Mouse (Mus musculus): ENCODE measurements around the gene Fth1.
"Not testable (repeated sequence)": the region's sequence is repeated elsewhere in the genome, so short reads cannot be mapped to it uniquely, and the experiment has no call there.

Fth1 gene

GRCm38 (mm10) chr19:9964205-9964916 is 16.0 kb upstream of the Fth1 start:
- DNase-seq (ENCODE audit: low read depth, low spot score), result no peak

DNA sequence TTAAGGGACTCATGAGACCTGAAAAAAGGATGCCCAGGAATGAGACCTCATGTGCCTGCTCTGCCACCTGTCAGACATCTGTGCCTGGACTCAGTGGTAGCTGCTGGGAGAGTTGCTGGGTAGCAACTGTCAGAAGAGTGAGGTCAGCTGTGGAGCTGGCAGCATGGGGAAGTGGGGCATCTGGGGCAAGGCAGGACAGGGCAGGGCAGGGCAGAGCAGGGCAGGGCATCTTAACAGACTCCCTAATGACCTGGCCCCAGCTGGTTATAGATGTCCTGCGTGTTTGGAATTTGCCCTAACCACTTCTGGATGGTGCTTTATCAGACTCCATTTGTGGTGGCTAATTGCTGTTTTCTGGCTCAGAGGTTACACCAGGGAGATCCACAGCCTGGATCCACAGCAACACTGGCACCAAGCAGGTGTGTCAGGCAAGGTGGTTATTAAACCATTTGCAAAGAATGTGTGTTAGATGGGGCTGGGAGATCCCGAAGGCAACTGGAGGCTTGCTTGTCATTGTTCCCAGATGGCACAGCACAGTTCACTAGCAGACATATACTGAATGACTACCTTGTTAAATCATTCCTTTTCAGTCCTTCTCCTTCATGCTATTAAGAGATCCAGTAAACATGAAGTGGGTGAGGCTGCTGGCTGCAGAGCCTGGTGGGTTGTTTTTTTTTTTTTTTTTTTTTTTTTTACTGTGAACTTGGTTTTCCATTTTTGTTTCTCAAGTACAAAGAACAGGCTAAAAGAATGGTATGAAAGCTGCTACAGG is 14.1 kb upstream of the Fth1 start:
- no peak for DNase-seq (ENCODE audit: low read depth, low spot score)

DNA sequence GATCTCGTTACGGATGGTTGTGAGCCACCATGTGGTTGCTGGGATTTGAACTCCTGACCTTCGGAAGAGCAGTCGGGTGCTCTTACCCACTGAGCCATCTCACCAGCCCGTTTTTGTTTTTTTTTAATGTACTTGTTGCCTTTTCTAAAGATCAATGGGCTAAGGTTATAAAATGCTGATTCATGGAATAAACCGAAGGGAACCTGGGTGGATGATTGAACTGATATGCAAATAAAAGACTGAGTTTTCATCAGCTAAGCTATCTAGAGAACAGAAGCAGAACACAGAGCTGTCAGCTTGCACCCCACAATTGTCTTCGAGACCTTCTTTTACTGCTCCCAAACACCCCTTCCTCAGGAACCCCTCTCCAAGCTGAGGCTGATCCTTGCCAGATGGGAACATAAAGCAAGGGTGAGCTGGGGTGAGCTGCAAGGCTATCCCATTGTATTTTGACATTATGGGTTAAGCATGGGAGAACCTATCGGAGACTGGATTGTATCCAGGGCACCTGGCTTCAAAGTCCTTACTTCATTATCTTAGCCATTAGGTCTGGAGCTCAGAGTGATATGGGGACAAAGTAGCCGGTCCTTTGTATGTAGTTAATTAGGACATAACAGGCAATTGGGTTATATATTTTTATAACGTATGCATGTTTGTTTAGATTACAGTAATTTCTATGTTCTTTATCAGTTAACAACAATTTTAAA is 12.2 kb upstream of the Fth1 start:
- no peak for DNase-seq (ENCODE audit: low read depth, low spot score)

GRCm38 (mm10) chr19:9974853-9975252 is 5.5 kb upstream of the Fth1 start:
- not testable (repeated sequence) for DNase-seq (ENCODE audit: low read depth, low spot score)

GRCm38 (mm10) chr19:9977085-9977484 is 3.3 kb upstream of the Fth1 start:
- DNase-seq (ENCODE audit: low read depth, low spot score), result no peak

DNA sequence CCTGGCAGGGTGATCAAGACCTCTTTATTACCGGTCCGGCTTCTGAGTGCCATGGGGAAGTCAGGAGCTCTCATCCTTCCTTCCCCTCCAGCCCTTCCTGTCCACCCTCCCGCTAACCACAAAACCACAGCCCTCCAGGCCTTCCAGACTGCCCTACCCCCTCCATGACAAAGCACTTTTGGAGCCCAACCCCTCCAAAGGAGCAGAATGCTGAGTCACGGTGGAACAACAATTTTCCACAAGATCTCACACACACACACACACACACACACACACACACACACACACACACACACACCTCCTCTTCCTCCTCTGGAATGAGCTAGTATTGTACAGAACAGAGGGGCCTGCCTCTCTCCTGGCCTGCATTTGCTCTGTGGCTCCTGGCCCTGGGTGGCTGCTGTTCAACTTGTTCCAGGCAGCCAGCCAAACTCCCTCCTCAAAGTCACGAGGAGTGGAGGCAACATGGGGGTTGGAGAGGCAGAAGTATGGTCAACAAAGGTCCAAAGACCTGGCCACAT is 1.9 kb upstream of the Fth1 start:
- no peak for DNase-seq (ENCODE audit: low read depth, low spot score)

DNA sequence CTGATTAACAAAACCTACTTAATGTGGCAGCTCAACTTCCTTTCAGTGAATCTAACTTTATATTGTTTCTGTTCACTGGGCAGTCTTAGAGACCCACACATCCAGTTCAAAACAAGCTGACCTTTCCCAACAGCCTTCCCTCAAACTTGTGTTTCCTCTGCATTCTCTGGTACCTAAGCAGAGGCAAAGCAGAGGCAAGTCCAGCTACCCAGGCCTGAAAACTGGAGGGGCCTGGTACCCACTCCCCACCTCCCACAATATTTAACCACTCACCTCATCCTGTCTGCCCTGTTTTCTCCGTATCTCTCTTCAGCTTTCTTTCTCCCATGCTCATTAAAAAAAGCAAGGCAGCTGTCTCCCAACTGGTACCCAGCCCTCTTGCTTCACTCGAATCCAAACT is 1.2 kb upstream of the Fth1 start:
- no peak for DNase-seq (ENCODE audit: low read depth, low spot score)

DNA sequence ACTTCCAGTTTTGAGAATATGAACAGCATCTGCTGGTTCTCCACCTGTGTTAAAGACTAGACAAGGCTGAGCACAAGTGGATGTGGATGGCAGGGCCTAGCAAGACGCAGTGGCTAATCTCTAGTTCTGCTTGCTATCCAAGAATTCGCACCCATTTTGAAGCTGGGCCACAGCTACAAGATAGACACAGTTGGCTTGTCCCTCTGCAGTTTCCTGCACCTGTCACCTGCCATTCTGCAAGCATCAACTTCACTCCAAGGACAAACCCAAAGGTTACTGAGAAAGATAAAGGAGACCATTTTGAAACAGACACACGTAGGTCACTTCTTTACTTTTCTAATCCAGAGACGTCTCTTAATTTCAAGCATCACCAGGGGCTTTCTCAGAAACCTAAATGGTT is 1.2 kb downstream of the Fth1 start:
- no peak for DNase-seq (ENCODE audit: low read depth, low spot score)

GRCm38 (mm10) chr19:9982151-9982851 is 1.9 kb downstream of the Fth1 start:
- peak; percentile 99 for DNase-seq (ENCODE audit: low read depth, low spot score)

DNA sequence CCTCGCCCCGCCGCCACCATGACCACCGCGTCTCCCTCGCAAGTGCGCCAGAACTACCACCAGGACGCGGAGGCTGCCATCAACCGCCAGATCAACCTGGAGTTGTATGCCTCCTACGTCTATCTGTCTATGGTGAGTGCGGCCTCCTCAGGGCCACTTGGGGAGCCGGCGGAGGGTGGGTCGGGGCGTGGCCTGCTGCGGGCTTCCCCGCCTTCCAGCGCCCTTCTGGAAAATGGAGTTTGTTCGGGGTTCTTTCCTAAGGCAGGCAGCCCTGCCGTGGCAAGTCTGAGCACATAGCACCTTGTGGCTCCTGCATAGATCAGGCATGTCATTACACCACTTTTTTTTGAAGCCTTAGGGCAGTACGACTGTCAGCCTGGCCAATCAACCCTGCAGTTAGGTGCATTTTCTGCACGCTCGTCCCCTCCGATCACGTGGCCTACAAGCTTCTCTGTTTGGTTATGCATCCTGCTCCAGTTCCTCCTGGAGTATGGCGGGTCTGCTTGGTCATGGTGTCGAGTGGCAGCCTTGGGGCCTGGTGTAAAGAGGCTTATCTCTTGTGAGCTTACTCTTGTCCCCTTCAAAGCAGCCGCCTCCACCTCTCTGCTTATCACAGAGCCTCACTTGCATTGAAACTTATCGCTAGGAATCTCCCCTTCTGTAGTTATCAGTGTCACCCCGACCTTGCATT is 2.6 kb downstream of the Fth1 start:
- no peak for DNase-seq (ENCODE audit: low read depth, low spot score)

DNA sequence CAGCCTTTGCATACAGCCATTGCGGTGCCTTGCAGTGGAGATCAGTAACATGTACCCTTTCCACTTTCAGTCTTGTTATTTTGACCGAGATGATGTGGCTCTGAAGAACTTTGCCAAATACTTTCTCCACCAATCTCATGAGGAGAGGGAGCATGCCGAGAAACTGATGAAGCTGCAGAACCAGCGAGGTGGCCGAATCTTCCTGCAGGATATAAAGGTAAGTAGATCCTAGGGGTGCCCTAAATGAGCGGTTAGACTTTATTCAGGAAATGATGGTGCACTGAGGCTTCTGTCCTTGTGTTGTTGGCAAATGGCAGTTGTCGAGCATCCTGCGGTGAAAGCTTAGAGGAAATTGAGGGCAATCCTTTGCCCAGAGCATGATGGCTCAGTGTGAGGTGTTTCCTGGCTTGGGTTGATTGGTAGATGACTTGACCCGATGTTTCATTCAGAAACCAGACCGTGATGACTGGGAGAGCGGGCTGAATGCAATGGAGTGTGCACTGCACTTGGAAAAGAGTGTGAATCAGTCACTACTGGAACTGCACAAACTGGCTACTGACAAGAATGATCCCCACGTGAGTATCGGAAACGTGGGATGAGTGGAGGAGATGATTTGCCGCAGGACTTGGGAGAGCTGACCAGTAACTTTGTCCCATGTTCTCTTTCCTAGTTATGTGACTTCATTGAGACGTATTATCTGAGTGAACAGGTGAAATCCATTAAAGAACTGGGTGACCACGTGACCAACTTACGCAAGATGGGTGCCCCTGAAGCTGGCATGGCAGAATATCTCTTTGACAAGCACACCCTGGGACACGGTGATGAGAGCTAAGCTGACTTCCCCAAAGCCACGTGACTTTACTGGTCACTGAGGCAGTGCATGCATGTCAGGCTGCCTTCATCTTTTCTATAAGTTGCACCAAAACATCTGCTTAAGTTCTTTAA is 4.0 kb downstream of the Fth1 start:
- DNase-seq (ENCODE audit: low read depth, low spot score), result peak; percentile 50

- peak; percentile 32 for DNase-seq (ENCODE audit: low read depth, low spot score)
Observed at GRCm38 (mm10) chr19:9985190-9985899, 4.9 kb downstream of the Fth1 start.

- DNase-seq (ENCODE audit: low read depth, low spot score), result no peak
Observed at GRCm38 (mm10) chr19:9985900-9986421, 5.6 kb downstream of the Fth1 start.

- no peak for DNase-seq (ENCODE audit: low read depth, low spot score)
Observed at GRCm38 (mm10) chr19:9987192-9987591, 6.8 kb downstream of the Fth1 start.

- DNase-seq (ENCODE audit: low read depth, low spot score), result no peak
Observed at GRCm38 (mm10) chr19:9987593-9987992, 7.2 kb downstream of the Fth1 start.

DNA sequence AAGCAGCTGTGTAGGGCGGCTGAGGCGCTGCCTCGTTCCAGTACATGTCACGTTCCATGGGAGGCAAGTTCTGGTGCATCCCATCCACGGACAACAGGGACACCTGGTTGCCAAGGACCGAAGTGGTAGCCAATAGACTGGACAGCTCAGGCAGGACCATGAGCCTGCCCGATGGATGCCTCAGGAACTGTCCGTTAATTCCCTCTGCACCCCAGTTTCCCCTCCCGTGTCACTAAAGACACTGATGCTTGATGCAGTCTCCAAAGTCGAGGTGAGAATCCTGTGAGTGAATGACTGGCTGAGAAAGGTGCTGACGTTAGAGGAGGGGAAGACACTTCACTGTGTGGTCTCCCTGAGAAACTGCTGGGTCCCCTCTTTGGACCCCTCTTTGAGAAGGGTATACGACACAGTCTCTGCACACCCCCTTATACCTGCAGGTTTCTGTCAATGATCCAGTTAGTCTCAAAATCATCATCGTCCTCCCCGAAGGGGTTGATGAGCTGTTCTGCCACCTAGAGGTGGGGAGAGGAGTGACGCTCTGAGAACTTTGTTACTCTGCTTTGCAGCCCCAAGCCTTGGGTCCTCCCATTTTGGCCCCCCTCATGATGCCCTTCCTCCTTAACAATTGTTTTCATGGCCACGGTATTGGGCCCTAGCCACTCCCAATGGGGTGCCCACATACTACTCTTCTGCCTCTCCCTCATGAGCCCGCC is 8.9 kb downstream of the Fth1 start:
- peak; percentile 67 for DNase-seq (ENCODE audit: low read depth, low spot score)

DNA sequence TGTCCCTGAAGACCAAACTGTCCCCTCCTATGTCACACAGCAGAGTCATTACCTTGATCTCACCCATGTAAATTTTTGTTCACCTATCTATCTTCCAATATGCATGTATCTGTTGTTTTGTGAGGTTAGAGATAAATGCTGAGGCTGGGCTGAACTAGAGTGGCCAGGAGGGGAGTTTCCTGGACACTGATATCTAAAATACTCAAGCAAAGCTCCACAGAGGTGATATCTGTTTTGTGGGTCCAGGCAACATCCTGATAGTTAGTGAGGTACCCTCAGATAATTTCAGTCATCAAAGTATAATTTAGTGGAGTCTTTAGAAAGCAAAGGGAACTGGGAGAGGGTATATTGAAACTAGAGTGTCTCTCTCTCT is 9.5 kb downstream of the Fth1 start:
- DNase-seq (ENCODE audit: low read depth, low spot score), result no peak

GRCm38 (mm10) chr19:9991304-9991703 is 10.9 kb downstream of the Fth1 start:
- DNase-seq (ENCODE audit: low read depth, low spot score), result peak; percentile 89
